Mouse (Mus musculus) heart, embryonic 15.5 days (tissue): ENCODE data around the gene Ifi27l2b. TPM values are rescaled to one million over a fixed set of nuclear protein-coding genes. Genes with fewer than 3 reads are reported as not detected.
"Not testable (repeated sequence)": the region's sequence is repeated elsewhere in the genome, so short reads cannot be mapped to it uniquely, and the experiment has no call there.

ENCODE experiments used
- ATAC-seq: fragments of 200-750 bp; cut with Nextera tagmentation; replicated peaks from 2 replicates; pipeline ENCODE4 v1.8.0; 2017; ENCODE audit warnings: low read depth, moderate TSS enrichment; ENCODE audit not compliant: insufficient number of reproducible peaks, insufficient read depth, low FRiP score
- H3K27ac ChIP-seq: fragments of 300-500 bp; sonication (generic); 2 replicates; pipeline ENCODE4 v1.5.1; 2015; ENCODE audit warnings: mild to moderate bottlenecking, inconsistent platforms
- H3K27me3 ChIP-seq: fragments of 300-500 bp; sonication (generic); 2 replicates; pipeline ENCODE4 v1.6.1; 2015; ENCODE audit warnings: inconsistent platforms
- H3K36me3 ChIP-seq: fragments of 300-500 bp; sonication (generic); 2 replicates; pipeline ENCODE4 v1.6.1; 2015; ENCODE audit warnings: mild to moderate bottlenecking, inconsistent platforms
- H3K4me1 ChIP-seq: fragments of 300-500 bp; sonication (generic); replicated peaks from 2 replicates; pipeline ENCODE4 v1.6.1; 2015; ENCODE audit warnings: inconsistent platforms
- H3K4me2 ChIP-seq: fragments of 300-500 bp; sonication (generic); 2 replicates; pipeline ENCODE4 v1.6.1; 2015; ENCODE audit warnings: inconsistent platforms, mild to moderate bottlenecking, moderate library complexity
- H3K4me3 ChIP-seq: fragments of 300-500 bp; sonication (generic); 2 replicates; pipeline ENCODE4 v1.5.1; 2015; ENCODE audit warnings: mild to moderate bottlenecking, inconsistent platforms
- H3K9ac ChIP-seq: fragments of 300-500 bp; sonication (generic); 2 replicates; pipeline ENCODE4 v1.6.1; 2015; ENCODE audit warnings: mild to moderate bottlenecking, inconsistent platforms
- H3K9me3 ChIP-seq: fragments of 300-500 bp; sonication (generic); replicated peaks from 2 replicates; pipeline ENCODE4 v1.6.1; 2016; ENCODE audit warnings: inconsistent platforms
- WGBS: fragments of 180-500 bp; shearing (Covaris S2); methylation state at CpG from one replicate; pipeline ENCODE4 v1.1.7; 2015; ENCODE audit warnings: mixed read lengths; 5-methylcytosine and 5-hydroxymethylcytosine counted together
- polyA plus RNA-seq: library from polyadenylated mRNA; unstranded; fragments of >200 nt; fragmentation: Nextera tagmentation; extraction: Ambion mirVana; gene quantifications from 2 replicates; pipeline ENCODE4 v1.2.1, GENCODE M21; 2015

The Ifi27l2b gene
- polyA plus RNA-seq, 1 experiment from 2014 or later, result 0.19 TPM

DNA sequence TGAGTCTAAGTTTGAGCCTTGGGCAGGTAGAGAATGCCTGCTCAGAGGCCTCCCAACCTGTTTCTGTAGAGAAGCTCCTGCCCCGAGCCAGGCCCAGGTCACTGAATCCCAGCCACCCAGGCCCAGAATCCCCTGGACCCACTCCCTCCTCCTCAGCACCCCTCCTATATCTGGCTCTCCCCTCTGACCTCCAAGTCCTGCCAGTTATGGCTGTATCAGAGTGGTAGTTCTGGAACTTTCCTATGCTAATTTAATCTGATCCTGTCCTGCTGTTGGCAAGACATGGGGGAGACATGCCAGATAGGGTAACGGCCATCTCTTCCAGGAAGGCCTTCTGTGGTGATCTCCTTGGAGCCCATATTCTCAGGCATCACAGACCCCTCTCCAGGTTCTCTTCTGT is 25.8 kb upstream of the Ifi27l2b start:
- Histone ChIP-seq H3K27me3 (no peaks in the 10 kb centered on the region), H3K9ac (no peak overlapping the region), H3K27ac (no peak overlapping the region), H3K9me3 (no peaks in the 10 kb centered on the region), H3K4me2 (no peak overlapping the region), H3K4me1 (no peaks in the 10 kb centered on the region), H3K36me3 (no peaks in the 10 kb centered on the region), H3K4me3 (no peak overlapping the region)
- 72% methylated on average over 2 of the region's 2 CpGs for WGBS
- ATAC-seq, result no peak

GRCm38 (mm10) chr12:103481671-103482070 is 24.6 kb upstream of the Ifi27l2b start:
- 66% methylated on average over 5 of the region's 5 CpGs for WGBS

GRCm38 (mm10) chr12:103477461-103478015 is 20.5 kb upstream of the Ifi27l2b start:
- no peak overlapping the region for H3K27ac ChIP-seq
- WGBS, result 65% methylated on average over 7 of the region's 7 CpGs
- no peak overlapping the region for H3K9ac ChIP-seq
- no peaks in the 10 kb centered on the region for H3K27me3 ChIP-seq
- no peak for ATAC-seq
- H3K4me1 ChIP-seq, result no peaks in the 10 kb centered on the region
- no peaks in the 10 kb centered on the region for H3K36me3 ChIP-seq
- no peak overlapping the region for H3K4me3 ChIP-seq
- no peak overlapping the region for H3K4me2 ChIP-seq
- H3K9me3 ChIP-seq, result no peaks in the 10 kb centered on the region

More at GRCm38 (mm10) chr12:103481671-103482070, 24.6 kb upstream of the Ifi27l2b start:
- H3K4me3 ChIP-seq, result no peak overlapping the region
- no peaks in the 10 kb centered on the region for H3K9me3 ChIP-seq
- no peaks in the 10 kb centered on the region for H3K36me3 ChIP-seq
- no peak overlapping the region for H3K4me2 ChIP-seq
- no peak overlapping the region for H3K27ac ChIP-seq
- H3K9ac ChIP-seq, result no peak overlapping the region
- ATAC-seq, result no peak
- no peaks in the 10 kb centered on the region for H3K4me1 ChIP-seq
- no peaks in the 10 kb centered on the region for H3K27me3 ChIP-seq

DNA sequence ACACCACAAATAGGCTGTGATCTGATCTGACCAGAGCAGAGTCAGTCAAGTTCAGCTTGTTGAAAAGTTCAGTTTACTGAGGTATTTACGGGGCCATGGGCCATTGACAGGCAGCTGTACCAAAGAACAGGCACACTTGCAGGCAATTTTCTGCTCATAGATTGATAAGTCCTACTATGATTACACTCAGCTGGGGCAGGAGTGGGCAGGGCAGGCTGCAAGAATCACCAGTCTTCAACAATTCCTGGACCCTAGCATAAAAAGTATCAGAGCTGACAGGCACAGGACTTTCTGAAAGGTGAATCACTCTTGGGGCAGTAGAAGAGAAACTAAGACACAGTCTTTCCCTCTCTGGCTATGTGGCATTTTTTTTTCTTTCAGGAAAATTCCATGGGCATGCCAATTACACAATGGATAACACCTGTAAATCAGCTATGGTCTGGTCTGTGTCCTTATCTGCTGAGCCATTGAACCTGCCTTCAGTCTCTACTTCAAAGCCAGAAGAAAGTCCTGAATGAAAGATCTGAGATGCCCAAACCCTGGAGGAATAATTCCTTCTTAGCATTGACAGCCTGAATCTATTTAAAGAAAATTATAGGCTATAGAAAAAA is 19.9 kb upstream of the Ifi27l2b start:
- ATAC-seq, result no peak
- Histone ChIP-seq H3K9me3 (no peaks in the 10 kb centered on the region), H3K4me3 (no peak overlapping the region), H3K9ac (no peak overlapping the region), H3K4me2 (no peak overlapping the region), H3K27ac (no peak overlapping the region), H3K27me3 (no peaks in the 10 kb centered on the region), H3K36me3 (no peaks in the 10 kb centered on the region), H3K4me1 (no peaks in the 10 kb centered on the region)
- 73% methylated on average over 1 of the region's 1 CpGs for WGBS

DNA sequence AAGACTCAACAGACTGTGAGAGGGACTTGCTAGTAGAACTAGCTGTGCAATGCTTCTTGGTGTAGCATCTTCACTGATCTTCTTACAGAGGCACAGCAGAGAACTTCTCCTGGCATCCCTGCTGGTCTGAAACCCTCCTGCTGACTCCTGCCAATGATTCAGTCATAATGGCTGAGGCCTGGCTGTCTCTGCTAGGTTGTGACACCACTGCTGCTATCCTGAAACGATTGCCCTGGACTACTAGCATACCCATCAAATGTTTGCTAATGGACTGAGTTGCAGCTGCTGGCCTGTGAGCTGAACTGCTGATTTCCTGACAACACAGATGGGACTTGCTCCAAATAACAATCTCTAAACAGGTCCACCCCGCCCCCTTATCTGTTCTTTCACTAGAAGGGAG is 17.5 kb upstream of the Ifi27l2b start:
- no peak for ATAC-seq
- no peak overlapping the region for H3K27ac ChIP-seq
- H3K4me1 ChIP-seq, result no peaks in the 10 kb centered on the region
- no peak overlapping the region for H3K4me2 ChIP-seq
- WGBS, result 37% methylated on average over 2 of the region's 2 CpGs
- no peaks in the 10 kb centered on the region for H3K27me3 ChIP-seq
- H3K9me3 ChIP-seq, result no peaks in the 10 kb centered on the region
- H3K4me3 ChIP-seq, result no peak overlapping the region
- H3K9ac ChIP-seq, result no peak overlapping the region
- H3K36me3 ChIP-seq, result no peaks in the 10 kb centered on the region

- ATAC-seq, H3K27me3 ChIP-seq, H3K9me3 ChIP-seq, H3K27ac ChIP-seq, H3K36me3 ChIP-seq, H3K4me1 ChIP-seq, H3K4me3 ChIP-seq, H3K9ac ChIP-seq, H3K4me2 ChIP-seq: not testable (repeated sequence)
- no CpG with 5 or more reads among the region's 1 CpGs for WGBS
Measured at GRCm38 (mm10) chr12:103456727-103457126, 296 bp downstream of the Ifi27l2b start.

- no peak for ATAC-seq
- Histone ChIP-seq H3K4me2 (no peak overlapping the region), H3K27ac (no peak overlapping the region), H3K4me1 (no peaks in the 10 kb centered on the region), H3K4me3 (no peak overlapping the region), H3K9me3 (no peaks in the 10 kb centered on the region), H3K27me3 (0 out of 2 replicates have a peak, but pooled peaks cover 2% of the 10 kb centered on the region), H3K9ac (no peak overlapping the region), H3K36me3 (no peaks in the 10 kb centered on the region)
Measured at GRCm38 (mm10) chr12:103453361-103453760, 3.7 kb downstream of the Ifi27l2b start.

GRCm38 (mm10) chr12:103445060-103445459 is 12.0 kb downstream of the Ifi27l2b start:
- ATAC-seq, result no peak
- Histone ChIP-seq H3K4me3 (no peak overlapping the region), H3K9me3 (no peaks in the 10 kb centered on the region), H3K27ac (no peak overlapping the region), H3K9ac (no peak overlapping the region), H3K4me2 (no peak overlapping the region), H3K4me1 (no peaks in the 10 kb centered on the region), H3K36me3 (no peaks in the 10 kb centered on the region), H3K27me3 (no peaks in the 10 kb centered on the region)
- 79% methylated on average over 3 of the region's 3 CpGs for WGBS

- H3K4me2 ChIP-seq, H3K9me3 ChIP-seq, ATAC-seq, H3K4me3 ChIP-seq, H3K9ac ChIP-seq, H3K27ac ChIP-seq, H3K36me3 ChIP-seq, H3K4me1 ChIP-seq, H3K27me3 ChIP-seq: not testable (repeated sequence)
- WGBS, result 23% methylated on average over 6 of the region's 7 CpGs
Measured at GRCm38 (mm10) chr12:103444261-103444660, 12.8 kb downstream of the Ifi27l2b start.

DNA sequence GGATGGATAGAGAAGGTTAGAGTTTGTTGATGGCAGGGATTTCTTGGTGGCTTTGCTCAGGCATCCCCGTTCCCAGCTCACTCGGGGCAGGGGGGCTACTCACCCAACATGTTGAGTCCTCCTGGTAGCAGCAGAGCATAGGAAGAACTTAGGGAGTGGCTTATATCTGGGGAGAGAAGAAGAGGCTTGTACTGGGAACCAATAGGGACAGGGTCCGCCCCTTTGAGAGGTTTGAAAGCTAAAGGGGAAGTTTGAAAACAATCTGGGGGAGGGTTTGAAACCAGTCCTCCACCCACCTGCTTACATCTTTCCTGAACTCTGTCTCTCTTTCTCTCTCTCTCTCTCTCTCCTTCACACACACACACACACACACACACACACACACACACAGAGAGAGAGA is 13.5 kb downstream of the Ifi27l2b start, which contains the start of gene Ifi27l2a:
Gene Ifi27l2a (minus strand): TSS at position 157 of the 400 bp plus-strand sequence.
- H3K4me2 ChIP-seq, result no peak within 1 kb of the TSS
- H3K9me3 ChIP-seq, result no peaks in the 10 kb centered on the region
- H3K27me3 ChIP-seq, result no peaks in the 10 kb centered on the region
- no peaks in the 10 kb centered on the region for H3K4me1 ChIP-seq
- no peaks in the 10 kb centered on the region for H3K36me3 ChIP-seq
- WGBS, result 50% methylated on average over 3 of the region's 3 CpGs
- H3K27ac ChIP-seq, result no peak within 1 kb of the TSS
- no peak for ATAC-seq
- no peak within 1 kb of the TSS for H3K9ac ChIP-seq
- no peak within 1 kb of the TSS for H3K4me3 ChIP-seq

GRCm38 (mm10) chr12:103437601-103438000 is 19.4 kb downstream of the Ifi27l2b start:
- 86% methylated on average over 1 of the region's 1 CpGs for WGBS
- H3K4me1 ChIP-seq, result no peaks in the 10 kb centered on the region; the same call in 1 of the 2 replicates

GRCm38 (mm10) chr12:103434861-103435260 is 22.2 kb downstream of the Ifi27l2b start:
- Histone ChIP-seq H3K9me3 (no peaks in the 10 kb centered on the region), H3K9ac (no peak overlapping the region), H3K4me2 (peak overlapping the region; percentile 48), H3K27me3 (no peaks in the 10 kb centered on the region), H3K4me3 (peak overlapping the region; percentile 37), H3K36me3 (no peaks in the 10 kb centered on the region), H3K4me1 (no peaks in the 10 kb centered on the region; the same call in 1 of the 2 replicates), H3K27ac (peak overlapping the region; percentile 47; the same call in 1 of the 2 replicates)
- no peak for ATAC-seq

More at GRCm38 (mm10) chr12:103437601-103438000, 19.4 kb downstream of the Ifi27l2b start:
- H3K36me3 ChIP-seq, result no peaks in the 10 kb centered on the region
- H3K27ac ChIP-seq, result no peak overlapping the region
- no peaks in the 10 kb centered on the region for H3K27me3 ChIP-seq
- no peak overlapping the region for H3K9ac ChIP-seq
- H3K4me3 ChIP-seq, result no peak overlapping the region
- ATAC-seq, result no peak
- H3K9me3 ChIP-seq, result no peaks in the 10 kb centered on the region
- H3K4me2 ChIP-seq, result no peak overlapping the region
